Mouse (Mus musculus): ENCODE measurements around the gene Limd1.

The Limd1 gene

DNA sequence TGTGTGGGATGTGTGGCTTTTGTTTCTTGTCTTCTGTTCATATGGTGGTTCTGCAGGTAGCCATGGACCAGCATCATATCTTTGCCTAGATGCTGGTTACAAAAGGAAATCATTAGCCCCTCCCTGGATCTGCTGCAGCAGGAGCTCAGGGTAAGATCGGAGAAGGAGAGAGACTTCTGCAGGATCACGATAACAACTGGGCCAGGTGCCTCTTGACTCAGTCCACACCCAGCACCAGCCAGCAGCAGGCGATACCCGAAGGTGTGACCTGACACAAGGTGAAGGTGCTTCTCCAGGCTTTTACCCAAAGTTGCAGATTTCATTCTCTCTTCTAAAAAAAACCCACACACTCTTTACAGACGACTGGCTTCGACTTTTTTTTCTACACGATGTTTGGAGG, 2.6 kb downstream of the Limd1 start:
- DNase-seq (ENCODE audit: low read depth, low spot score) = no peak

DNA sequence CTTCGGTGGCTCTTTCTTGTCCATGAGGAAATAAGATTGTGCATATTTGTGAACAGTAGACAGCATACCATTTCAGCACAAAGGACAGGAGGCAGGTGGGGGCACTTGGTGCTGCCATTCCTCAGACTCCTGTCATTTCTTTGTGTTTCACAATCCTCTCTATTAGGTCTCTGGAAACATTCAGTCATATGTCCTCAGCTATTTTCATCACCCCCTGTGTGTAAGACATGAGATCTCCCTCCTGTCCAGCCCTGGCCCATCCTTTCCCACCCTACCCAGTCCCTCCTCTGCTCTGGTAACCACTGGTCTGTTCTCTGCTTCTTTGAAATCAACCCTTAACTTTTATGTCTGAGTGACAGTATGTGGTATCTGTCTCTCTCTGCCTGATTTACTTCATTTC, 5.1 kb downstream of the Limd1 start:
- DNase-seq (ENCODE audit: low read depth, low spot score) = no peak

DNA sequence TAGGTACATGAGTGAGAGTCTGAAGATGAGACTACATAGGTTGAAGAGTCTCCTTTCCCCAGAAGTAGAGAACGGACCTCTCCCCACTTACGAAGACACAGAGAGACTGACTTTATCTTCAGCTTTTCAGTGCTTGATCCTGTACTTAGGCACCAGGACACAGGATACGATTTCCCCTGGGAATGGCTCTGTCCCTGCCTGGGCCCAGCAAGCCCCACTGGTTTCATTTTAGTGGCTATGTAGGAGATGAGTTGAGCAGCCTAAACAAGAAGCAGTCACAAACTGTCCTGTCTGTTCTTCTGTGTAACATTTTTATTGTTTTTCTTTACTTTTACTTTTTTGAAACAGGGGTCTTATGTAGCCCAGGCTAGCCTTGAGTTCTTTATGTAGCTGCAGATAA, 6.3 kb downstream of the Limd1 start:
- DNase-seq (ENCODE audit: low read depth, low spot score) = no peak

DNA sequence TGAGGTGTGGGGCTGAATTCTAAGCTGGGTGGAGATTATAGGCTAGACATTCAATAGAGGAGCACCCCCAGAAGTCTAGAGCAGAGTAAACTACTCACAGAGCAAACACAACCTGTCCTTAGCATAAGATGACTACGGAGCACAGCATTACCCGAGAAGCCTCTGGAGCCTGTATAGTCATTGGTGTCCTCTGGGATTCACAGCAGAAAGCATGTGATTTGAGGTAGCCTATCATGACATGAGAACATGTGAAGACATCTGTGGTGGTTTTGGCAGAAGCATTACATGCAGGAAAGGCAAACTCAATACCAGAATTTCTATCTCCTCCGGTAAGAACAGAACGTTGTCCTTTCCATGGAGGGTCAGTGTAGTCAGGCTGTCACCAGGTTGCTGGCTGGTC, 7.1 kb downstream of the Limd1 start:
- DNase-seq (ENCODE audit: low read depth, low spot score) = no peak

DNA sequence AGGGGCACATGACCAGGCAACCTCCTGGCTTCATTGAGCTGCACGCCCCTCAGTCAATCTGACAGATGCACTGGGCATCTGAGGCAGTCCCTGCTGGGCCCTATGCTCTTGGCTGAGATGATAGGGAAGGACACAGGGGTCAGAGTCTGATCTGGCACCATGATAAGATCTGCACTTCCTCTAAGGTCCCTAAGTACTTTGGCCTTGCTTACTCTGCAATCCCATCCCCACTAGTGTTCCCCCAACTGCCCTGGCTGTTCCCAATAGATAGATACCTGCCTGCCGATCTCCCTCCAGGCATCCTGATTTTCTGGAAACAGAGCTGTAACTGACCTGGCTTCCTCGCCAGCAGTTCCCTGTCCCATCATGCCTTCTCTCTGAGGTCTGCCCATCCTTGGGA, 8.1 kb downstream of the Limd1 start:
- no peak for DNase-seq (ENCODE audit: low read depth, low spot score)

DNA sequence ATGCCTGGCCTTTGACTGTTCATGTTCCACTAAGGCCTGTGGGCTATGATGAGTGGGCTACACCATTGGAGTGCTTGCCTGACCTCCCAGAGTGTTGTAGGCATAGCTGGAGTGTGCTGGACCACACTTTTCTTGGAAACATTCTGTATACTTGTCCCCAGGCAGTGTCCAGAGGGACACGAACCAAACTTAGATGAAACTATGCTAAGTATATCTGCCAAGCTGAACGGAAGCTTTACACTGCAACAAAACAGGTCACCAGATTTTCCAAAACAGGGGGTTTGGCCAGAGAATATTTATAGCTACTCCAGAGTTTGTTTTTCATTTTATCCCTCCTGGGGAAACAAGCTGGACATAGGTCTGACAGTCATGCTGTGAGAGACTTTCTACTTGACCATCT, 10.6 kb downstream of the Limd1 start:
- no peak for DNase-seq (ENCODE audit: low read depth, low spot score)

DNA sequence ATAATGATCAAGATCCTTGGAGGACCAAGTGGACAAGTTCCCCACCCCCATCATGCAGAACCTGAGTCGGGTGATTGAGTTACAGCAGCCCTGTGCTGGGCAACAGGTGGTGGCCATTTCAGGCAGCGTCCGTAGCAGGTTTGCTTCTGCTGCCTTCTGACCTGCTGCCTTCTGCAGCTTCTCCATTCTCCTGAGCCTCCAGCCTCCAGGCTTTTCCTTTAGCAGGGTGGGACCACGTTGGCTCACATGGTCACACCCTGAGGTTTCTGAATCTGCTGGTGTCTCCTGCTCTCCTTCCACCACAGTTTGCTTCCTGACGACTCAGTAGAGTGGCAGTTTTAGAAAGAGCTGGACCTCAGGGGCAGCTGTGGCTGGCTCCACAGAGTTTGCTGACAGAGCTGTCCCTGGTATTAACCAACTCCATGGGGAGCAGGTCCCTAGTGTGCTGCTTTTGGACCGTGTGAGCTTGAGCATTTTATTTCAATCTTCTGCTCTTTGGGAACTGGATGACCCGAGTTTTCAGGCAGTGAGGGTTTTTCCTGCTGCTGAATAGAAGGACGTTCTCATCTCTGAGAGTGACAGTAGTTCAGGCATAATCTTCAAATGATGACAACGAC, 11.3 kb downstream of the Limd1 start:
- DNase-seq (ENCODE audit: low read depth, low spot score) = no peak

DNA sequence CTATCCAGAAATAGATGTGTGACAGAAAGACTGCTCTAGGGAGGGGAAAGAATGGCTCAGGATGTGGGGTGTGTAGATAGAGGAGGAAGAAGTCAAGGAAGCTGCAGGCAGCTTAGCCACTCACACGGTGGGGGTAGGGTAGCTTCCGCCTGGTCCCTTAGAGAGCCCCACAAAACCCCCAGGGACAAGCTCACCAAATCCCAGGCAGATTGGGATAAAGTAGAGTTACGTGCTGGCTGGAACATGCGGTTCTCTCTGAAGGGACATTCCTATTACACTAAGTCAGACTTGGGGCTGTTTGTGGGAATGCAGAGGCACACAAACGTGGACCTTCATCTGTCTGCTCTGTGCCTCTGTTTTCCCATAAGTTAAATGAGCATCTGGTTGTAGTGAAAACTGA, 12.4 kb downstream of the Limd1 start:
- no peak for DNase-seq (ENCODE audit: low read depth, low spot score)

DNA sequence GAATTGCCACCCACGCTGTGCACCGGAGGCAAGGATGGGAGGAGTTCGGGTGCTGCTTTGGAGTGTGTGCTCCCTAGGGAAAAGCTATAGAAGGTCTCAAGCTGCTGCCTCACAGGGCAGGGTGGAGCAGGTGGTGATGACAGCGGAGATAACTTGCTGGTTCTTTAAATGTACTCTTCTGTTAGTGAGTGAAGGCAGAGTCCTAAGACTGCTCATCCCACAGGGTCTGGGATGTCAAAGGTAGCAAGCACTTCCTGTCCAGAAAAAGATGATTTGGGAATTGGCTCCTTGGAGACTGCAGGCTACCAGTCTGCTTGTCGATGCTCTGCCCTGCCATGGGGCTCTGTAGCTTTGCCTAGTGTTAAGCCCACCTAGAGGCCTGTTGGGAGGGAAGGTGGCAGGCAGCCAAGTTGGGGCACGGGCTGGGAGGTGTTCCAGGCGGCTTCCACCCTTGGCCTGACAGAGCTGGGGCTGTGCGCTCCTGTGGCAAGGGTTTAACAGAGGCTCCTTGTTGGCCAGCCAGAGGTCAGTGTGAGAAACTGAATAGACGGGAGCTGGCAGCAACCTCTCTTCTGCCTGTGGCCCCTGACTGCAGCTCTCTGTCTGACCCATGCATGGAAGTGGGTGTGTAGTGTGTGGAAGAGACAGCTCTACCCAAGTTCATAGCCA, 13.5 kb downstream of the Limd1 start:
- no peak for DNase-seq (ENCODE audit: low read depth, low spot score)

DNA sequence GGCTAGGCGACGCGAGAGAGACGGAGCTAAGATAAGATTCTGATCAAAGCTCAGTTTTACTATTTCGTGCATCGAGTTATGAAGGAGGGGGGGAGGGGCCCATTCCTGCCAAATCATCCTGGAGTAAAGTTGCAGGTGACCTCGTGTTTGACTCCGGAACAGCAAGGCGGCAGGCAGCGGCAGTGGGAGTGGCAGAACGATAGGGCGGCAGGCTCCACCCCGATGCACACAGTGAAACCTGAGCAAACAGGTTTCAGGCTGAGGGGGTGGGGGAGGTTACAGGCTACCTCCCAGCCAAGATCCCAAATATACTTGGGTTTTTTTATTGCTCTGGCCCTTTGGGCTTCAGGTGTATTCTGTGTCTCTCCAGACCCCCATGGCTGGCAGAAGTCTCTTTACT, 18.2 kb downstream of the Limd1 start:
- DNase-seq (ENCODE audit: low read depth, low spot score) = no peak

DNA sequence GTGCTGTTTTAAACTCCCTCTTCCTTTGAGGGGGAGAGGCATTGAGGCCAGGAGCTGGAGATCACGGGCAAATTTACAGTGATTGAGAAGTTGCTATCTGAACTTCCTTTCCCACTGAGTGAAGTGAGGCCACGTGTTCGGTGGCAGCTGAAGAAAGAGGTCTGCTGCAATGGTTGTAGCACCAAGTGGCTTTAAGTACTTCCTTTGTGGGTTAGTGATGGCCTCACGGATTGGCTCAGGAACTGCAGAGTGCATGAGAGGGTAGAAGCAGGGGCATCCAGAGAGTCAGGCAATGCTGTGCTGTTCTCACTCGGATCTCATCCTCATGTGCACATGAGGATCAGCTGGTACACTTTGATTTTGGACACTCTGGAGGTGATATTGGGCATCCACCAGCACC, 19.4 kb downstream of the Limd1 start:
- DNase-seq (ENCODE audit: low read depth, low spot score) = no peak

DNA sequence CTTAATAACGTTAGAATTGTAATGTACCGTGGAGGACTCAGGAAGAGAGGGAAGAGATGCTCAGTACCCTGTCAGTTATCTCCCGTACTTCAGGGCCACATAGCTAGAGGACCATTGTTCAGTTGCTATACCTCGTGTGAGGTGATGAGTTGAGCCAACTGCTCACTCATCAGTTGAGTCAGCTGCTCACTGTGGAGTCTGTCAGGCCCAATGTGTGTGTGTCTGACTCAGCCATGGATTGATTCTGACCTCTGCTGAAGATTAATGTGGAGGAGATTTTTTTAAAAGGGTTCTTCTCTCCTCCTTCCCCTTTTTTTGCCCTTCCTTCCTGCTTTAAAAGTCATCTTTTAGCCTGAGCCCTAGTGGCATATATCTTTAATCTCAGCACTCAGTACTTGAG, 22.0 kb downstream of the Limd1 start:
- DNase-seq (ENCODE audit: low read depth, low spot score) = no peak

DNA sequence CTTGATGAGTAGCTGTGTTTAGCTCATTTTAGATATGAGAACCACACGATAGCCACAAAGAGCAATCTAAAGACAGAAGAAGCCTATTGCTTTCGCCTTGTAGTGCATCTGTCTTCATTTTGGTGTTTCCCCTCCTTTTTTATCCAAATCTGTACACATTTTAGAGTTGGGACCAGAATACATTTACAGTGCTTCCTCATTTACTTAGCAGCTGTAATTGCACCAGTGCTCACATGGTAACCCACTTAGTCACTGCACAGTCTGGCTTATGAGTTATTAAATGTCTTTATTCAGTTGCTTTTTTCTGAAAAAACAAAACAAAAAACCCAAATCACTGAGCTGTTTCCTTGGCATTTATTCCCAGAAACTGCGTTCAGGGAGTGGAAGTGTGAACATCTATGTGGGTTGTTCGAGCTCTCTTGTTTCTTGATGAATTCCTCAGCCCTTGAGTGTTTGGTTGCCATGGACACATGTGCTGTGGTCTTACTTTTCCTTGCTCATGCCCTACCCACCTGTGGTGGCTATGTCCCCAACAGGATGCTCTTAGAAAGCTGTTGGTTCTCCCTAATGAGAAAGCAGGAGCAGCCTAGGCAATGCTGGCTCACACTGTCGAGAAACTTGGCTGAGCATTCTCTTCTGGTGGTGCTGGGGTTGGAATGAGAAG, 24.8 kb downstream of the Limd1 start:
- no peak for DNase-seq (ENCODE audit: low read depth, low spot score)

DNA sequence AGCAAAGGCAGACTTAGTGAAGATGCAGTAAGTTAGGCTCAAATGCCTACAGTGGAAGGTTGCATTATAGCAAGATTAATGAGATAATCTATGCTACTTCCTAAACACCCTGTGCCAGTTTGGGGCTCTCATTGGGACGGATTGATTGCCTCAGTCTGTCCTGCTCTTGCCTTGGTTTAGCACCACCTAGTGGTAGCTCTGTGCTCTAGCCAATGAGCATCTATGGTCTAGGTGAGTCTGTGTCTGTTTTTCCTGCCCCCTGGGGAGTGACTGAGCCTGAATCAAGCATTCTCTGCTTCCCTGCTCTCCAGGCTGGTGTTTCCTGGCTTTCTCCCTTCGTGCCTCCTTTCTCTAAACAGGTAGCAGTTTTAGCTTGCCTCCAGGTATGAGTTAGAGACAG, 25.8 kb downstream of the Limd1 start:
- peak; percentile 43 for DNase-seq (ENCODE audit: low read depth, low spot score)

DNA sequence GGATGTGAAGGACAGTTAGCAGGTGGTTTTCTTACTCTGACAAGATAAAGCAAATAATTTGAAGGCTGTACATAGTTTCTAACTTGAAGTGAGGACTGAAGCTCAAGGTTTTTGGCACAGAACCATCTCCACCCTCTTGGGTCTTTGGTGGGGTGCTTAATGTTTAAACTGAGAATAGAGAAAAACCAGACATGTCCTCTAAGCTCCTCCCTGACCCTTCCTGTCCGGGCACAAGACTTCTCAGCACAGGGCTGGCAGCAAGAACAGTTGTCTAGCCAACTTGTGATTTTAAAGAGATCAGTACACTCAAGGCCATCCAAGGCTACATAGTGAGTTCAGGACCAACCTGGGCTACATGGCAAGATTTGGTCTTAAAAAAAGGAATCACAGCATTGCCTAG, 27.1 kb downstream of the Limd1 start:
- no peak for DNase-seq (ENCODE audit: low read depth, low spot score)

DNA sequence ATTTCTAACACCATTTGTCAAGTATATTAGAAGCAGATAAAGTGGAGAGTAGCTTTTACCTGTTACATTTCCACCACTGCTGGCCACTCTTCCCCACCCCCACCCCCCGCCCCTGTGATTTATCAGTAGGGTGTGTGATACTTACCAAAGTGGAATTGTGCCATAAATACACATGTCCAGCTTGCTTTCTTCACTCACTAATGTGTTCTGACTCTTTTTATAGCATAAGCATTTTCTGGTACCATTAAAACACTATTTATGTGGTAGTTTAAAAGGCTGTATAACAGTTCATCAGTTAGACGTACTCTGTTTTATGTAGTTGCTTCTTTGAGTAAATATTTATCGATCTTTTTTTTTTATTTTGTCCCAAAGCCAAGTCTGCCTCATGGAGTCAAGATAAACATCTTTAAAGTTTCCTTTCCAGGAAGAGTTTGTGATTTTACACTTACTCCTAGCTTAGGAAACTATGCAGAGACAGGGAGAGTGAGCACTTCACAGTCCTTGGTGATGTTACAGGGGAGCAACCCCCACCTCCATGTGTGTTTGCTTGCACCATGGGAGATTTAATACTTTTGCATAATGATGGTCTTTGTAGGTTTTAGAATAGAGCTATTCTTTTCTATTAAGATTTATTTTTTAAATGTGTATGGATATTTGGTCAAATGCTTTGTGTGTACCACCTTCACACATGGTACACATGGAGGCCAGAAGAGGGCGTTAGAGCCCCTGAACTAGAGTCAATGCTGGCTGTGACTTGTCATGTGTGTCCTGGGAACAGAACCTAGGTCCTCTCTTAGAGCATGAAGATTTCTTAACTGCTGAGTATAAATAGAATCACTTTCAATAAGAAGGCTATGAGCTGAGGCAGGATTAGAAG, 28.0 kb downstream of the Limd1 start:
- no peak for DNase-seq (ENCODE audit: low read depth, low spot score)

DNA sequence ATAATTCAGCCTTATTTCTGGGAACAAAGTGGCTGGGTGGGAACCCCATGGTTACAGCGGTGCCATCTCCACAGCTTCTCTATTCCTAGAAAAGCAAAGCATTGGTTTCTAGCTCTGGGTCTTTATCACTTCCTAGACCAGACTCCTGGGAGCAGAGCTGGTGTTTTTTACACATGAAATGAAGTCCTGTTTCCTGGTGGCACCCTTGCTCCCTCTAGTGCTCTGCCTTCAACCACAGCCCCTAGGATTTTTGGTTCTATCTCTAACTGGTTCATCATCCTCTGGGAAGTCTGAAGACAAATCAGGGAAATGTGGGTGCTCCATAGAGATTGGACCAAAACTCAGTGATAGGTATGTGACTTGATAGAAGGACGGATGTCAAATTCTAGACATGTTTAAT, 28.9 kb downstream of the Limd1 start:
- no peak for DNase-seq (ENCODE audit: low read depth, low spot score)

DNA sequence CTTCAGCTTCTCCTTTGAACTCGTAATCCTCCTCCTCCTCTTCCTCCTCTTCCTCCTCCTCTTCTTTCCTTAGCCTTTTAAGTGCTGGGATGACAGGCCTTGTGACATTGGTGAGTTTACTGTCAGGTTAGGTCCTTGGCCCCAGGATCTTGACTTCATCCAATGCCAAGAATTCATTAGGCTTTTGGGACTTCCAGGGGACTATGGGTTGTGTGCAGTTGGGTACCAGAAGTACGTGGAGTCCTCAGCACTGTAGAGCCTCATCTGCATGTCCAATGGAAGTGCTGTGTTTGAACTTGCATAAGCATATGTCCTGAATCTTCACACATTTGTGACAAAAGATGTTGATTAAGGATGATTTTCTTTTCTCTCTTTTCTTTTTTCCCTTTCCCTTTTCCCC, 30.5 kb downstream of the Limd1 start:
- no peak for DNase-seq (ENCODE audit: low read depth, low spot score)

DNA sequence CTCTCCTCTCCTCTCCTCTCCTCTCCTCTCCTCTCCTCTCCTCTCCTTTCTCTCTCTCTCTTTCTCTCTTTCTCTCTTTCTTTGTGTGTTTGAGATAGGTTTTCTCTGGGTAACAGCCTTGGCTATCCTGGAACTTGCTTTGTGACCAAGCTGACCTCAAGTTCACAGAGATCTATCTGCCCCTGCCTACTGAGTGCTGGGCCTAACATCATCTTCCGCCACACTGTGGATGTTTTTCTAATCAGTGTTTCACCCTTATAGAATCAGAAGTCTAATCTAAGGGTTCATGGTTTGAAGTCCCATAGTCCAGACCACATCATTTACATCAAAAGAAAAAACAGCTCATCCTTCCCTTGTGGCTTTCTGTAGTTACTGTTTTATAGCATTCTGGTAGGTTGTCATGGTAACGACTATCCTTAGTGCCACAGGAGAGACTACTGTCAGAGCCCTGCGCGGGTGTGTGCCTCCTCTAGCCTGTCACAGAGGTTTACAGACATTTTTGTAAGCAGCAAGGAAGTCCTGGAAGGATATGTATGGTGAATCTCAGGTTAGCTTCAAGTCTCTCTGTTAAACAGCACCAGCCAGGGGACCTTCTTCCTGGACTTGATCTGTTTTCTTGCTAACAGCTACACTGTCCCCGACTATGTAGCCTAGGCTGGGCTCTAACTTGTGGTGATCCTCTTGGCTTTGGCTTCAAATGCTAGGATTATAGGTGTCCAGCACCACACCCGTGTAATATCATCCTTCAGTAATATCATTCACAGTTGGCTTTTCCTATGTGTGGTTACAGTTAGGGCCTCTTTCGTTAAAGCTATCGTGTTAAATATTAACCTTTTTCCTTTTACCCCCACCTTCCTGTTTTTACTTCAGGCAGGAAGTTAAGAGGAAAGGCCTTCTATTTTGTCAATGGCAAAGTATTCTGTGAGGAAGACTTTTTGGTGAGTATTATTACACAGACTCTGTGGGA, 31.4 kb downstream of the Limd1 start:
- DNase-seq (ENCODE audit: low read depth, low spot score) = no peak

DNA sequence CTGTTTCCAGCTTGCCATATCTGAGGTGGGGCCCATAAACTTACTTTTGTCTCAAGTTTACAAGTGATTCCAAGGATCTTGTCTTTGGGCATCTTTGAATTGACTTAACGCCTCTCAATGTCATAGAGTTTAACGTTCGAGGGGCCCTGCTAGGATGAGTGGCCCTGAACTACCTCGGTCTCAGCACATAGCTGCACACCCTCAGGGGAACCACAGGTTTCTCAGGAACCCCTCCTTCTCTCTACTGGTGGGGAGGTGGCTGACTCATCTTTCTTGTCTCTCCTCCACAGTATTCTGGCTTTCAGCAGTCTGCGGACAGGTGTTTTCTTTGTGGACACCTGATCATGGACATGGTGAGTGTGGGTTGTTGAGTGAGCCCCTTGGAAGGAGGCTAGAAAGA, 32.4 kb downstream of the Limd1 start:
- no peak for DNase-seq (ENCODE audit: low read depth, low spot score)

DNA sequence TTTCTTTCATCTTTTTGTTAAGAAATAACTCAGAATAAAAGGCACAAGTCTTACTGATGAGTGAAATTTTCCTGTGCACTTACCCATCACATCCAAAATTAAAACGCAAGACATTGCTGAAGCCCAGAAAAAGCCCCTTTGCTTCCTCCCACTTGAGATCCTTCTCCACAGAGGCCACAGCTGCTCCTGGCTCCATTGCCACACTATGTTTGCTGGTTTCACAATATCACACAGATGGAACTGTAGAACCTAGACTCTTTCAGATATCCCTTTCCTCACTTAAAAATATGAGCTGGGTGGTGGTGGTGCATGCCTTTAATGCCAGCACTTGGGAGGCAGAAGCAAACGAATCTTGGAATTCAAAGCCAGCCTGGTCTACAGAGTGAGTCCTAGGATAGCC, 34.0 kb downstream of the Limd1 start:
- DNase-seq (ENCODE audit: low read depth, low spot score) = no peak
